Mouse (Mus musculus) embryonic fibroblast, embryonic 13.5 days (primary cell): ENCODE results near the gene Ykt6.

Experiments used
- CTCF ChIP-seq: IDR thresholded peaks from 2 replicates; pipeline ENCODE4 v1.5.1; 2011; ENCODE audit warnings: mild to moderate bottlenecking, control low read depth, low read length, moderate library complexity, borderline replicate concordance; ENCODE audit not compliant: insufficient read depth
- POLR2A ChIP-seq: IDR thresholded peaks from 2 replicates; pipeline ENCODE4 v1.6.1; 2011; ENCODE audit warnings: low read depth, mild to moderate bottlenecking, control low read depth, low read length, moderate library complexity

- no peak for TF ChIP-seq CTCF
- no peak for TF ChIP-seq POLR2A
Measured at GRCm38 (mm10) chr11:5920323-5920960, 35.1 kb upstream of the Ykt6 start.
